Mouse (Mus musculus): ENCODE data around the gene Dtd1.

The Dtd1 gene

DNA sequence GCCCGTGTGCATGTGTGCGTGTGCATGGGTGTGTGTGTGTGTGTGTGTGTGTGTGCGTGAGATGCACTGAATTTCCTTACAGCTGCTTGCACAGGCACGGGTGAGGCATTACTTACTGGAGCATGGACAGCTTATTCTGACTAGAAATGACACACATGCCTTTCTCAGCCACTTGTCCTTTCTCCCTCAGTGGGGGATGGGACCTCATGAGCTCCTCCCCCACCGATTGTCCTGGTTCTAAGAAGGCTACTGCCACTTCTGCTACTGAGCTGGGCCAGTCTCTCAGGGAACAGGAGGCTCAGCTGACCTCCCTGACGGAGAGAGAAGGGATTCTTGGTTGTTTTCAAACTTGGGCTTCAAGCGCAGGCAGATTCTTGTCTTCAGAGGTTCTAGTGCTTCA, 40.4 kb downstream of the Dtd1 start:
- DNase-seq (ENCODE audit: low read depth) = no peak

- DNase-seq (ENCODE audit: low read depth) = no peak
Measured at GRCm38 (mm10) chr2:144641991-144642390, 42.3 kb downstream of the Dtd1 start.

DNA sequence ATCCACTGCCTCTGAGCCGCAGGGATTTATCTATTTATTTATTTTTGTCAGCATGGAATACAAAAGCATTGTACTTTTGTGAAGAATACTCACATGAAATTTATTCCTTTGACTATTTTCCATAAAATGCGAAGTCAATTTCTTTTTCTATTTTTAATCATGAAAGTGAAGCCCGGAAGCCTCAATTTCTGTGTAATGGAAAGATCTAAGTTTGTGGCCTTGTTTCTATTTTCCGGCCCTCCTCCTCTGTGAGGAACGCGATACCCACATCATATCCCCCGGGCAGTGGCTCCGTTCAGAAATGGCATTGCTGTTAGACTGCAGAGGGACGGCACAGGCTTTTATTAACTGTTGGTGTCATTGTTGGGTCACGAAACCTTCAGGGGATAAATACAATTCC, 46.7 kb downstream of the Dtd1 start:
- no peak for DNase-seq (ENCODE audit: low read depth)

DNA sequence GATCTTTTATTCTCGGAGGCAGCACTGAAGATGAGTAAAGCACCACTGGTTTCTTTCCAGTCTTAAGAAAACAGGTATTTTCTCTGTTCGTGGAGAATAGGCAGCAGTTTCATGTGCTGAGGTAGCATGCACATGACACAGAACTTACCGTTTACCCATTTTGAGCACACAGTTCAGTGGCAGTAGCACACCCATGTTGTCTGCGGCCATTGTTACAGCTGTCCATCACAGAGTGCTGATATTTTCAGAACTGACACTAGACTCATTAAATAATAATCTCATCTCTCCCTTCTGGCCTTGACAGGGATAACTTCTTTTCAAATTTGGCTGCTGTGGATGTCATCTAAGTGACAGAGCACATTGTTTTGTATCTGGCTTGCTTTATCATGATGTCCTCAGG, 47.5 kb downstream of the Dtd1 start:
- no peak for DNase-seq (ENCODE audit: low read depth)

DNA sequence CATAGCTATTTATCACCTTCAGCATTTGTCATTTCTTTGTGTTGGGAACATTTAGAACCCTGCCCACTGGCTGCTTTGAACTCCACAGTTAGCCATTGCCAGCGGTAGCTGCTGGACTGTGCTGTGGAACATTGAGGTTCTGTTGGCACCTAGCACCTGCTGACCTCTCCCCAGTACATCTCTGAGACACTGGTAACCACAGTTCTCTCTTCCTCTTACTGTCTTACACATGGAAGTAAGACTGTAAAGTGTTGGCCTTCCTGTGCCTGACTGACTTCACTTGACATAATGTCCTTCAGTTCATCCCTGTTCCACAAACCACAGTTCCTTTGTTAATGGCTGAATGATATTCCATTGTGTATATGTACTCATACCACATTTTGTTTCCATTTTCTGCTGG, 50.3 kb downstream of the Dtd1 start:
- no peak for DNase-seq (ENCODE audit: low read depth)

- no peak for DNase-seq (ENCODE audit: low read depth)
Measured at GRCm38 (mm10) chr2:144652841-144653240, 53.1 kb downstream of the Dtd1 start.

GRCm38 (mm10) chr2:144655307-144655706, 55.6 kb downstream of the Dtd1 start:
- no peak for DNase-seq (ENCODE audit: low read depth)

DNA sequence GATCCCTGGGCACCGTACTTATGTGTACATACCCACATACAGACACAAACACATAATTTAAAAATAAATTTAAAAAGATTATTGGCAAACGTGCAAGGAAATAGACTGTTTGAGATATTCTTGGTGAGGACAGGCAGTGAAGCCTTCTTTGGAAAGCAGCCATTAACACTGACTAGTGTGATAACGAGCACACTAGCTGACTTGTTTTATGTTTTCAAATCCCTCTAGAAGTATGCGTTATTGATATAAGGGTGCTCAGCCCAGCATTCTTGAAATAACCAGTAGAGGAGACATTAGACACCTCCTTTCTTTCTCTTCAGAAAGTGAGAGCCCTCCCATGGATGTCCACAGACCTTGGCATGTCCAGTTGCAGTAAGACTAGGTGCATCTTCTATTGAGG, 68.8 kb downstream of the Dtd1 start:
- no peak for DNase-seq (ENCODE audit: low read depth)

DNA sequence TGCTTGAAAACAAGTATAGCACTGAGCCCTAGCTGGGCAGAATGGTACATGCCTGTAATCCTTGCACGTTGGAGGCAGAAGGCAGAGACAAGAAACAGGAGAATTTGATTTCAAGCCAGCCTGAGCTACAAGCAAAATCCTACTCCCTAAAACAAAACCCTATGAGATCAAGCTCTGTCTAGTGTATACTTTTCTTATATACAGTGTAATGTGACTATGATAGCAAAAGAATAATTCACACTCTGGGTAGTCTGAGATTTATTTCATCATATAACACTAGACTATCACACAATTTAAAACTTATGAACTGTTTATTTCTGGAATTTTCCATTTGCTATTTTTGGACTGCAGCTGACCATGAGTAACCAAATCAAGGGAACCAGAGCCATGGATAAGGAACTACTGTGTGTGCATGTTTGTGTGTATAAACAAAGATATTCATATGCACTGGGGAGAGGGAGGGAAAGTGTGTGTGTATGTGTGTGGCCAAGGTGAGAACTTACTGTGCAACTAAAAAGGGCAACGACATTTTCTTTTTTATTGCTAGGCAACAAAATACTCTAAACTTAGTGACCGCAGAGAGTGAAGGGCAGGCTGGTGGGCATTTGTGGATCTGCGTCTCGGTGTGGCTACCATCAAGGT, 70.7 kb downstream of the Dtd1 start:
- peak; percentile 42 for DNase-seq (ENCODE audit: low read depth)

- peak; percentile 63 for DNase-seq (ENCODE audit: low read depth)
Measured at GRCm38 (mm10) chr2:144672397-144672796, 72.7 kb downstream of the Dtd1 start.

DNA sequence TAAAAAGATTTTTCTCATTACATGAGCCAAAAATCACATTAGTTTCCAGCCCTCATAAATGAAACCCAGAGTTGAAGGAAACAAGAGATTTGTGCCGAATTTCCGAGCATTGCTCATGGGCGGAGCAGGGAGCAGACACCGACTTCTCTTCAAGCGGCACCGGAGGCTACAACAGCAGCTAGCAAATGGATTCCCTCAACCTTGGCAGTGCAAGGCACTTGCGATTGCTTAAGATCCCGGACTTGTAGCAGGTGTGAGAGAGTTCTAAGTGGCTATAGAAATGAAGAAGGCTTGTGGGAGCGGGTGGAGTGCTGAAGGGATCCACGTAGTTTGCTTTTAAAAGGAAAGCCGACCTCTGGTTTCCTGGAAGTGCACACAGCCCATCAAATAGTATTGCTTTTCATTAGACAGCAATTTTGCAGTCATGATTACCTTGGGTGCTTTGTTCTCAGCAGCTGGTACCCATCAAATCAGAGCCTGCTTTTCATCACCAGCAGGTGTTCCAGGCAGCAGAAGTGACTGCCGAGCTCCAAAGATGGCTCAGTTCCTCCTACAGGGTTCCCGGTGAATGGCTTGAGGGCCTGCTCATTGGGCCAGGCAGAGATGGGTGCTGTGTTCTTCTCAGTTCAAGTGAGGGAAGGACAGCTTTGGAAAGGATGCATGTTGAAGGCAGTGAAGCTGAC, 77.0 kb downstream of the Dtd1 start:
- DNase-seq (ENCODE audit: low read depth) = no peak

GRCm38 (mm10) chr2:144677229-144677571, 77.5 kb downstream of the Dtd1 start:
- no peak for DNase-seq (ENCODE audit: low read depth)

- DNase-seq (ENCODE audit: low read depth) = no peak
Measured at GRCm38 (mm10) chr2:144678779-144679178, 79.1 kb downstream of the Dtd1 start.

DNA sequence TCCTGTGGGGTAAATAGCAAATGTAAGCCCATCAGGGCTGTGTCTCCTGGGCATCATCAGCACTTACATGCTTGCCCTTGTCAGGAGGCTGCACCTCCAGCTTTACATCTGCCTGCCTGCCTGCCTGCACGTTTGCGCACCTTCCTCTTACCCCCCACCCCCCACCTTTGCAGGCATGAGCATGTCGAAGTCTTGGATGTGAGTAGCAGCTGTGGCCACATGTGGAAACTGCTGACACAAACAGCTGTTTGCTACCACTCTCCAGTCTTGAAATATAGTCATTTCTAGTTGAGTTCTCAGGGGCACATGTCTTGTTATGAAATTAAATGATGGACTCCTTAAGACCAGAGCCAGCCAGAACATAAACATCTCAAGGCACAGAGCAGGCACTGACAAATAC, 79.7 kb downstream of the Dtd1 start:
- no peak for DNase-seq (ENCODE audit: low read depth)

DNA sequence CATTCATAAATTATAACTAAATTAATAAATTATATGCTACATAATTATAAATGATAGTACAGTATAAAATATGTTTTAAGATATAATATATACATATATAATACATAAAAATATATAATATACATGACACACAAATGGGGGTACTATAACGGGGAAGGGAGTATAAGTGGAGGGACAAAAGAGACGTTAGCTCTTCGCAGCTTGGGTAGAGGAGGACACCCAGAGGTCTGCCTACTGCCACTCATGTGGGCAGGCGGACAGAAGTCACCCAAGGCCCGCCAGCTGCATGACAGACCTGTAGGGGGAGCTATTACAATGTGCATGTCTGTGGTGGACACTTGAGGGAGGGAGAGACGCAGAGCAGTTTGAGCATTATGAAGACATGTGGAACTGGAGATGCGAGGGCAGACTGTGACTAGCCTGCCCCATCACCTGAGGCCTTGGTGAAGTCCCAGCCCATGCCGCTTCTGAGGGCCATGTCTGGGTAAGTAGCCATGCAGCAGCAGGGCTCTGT, 92.6 kb downstream of the Dtd1 start:
- DNase-seq (ENCODE audit: low read depth) = no peak

- DNase-seq (ENCODE audit: low read depth) = no peak
Measured at GRCm38 (mm10) chr2:144692777-144693176, 93.1 kb downstream of the Dtd1 start.

- no peak for DNase-seq (ENCODE audit: low read depth)
Measured at GRCm38 (mm10) chr2:144694923-144695322, 95.2 kb downstream of the Dtd1 start.

GRCm38 (mm10) chr2:144698046-144698445, 98.3 kb downstream of the Dtd1 start:
- no peak for DNase-seq (ENCODE audit: low read depth)

DNA sequence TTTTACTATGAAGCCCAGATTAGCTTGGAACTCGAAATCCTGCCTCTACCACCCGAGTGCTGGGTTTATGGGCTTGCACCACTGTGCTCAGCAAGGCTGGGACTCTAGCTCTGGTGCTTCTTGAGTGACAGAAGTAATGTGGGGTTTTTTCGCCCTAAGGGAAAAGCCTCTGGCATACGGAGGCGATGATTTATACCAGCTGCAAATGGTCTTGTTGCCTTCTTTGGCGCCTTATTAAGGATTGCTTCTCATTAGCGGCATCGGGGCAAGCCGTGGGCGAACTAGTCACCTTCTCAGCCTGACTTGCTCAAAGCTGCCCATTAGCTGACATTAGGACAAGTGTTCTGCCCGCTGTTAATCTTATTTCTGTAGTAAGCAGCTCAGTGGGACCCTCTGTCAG, 100.9 kb downstream of the Dtd1 start:
- DNase-seq (ENCODE audit: low read depth) = no peak

- DNase-seq (ENCODE audit: low read depth) = no peak
Measured at GRCm38 (mm10) chr2:144701415-144702149, 101.9 kb downstream of the Dtd1 start.

GRCm38 (mm10) chr2:144709285-144709684, 109.6 kb downstream of the Dtd1 start:
- no peak for DNase-seq (ENCODE audit: low read depth)

GRCm38 (mm10) chr2:144709704-144710103, 110.0 kb downstream of the Dtd1 start:
- no peak for DNase-seq (ENCODE audit: low read depth)

- no peak for DNase-seq (ENCODE audit: low read depth)
Measured at GRCm38 (mm10) chr2:144714596-144714995, 114.9 kb downstream of the Dtd1 start.
